Mouse (Mus musculus) lung, adult 18-20 months (tissue): ENCODE measurements around the gene A530084C06Rik.

ENCODE experiments used
- DNase-seq, 2 experiments: peaks; one replicate each; pipeline ENCODE4 v3.0.0; 2022; ENCODE audit warnings: mixed read lengths in 2 of 2

Gene A530084C06Rik

GRCm38 (mm10) chr13:31534726-31535125 is 24.4 kb downstream of the A530084C06Rik start:
- no peak for DNase-seq

DNA sequence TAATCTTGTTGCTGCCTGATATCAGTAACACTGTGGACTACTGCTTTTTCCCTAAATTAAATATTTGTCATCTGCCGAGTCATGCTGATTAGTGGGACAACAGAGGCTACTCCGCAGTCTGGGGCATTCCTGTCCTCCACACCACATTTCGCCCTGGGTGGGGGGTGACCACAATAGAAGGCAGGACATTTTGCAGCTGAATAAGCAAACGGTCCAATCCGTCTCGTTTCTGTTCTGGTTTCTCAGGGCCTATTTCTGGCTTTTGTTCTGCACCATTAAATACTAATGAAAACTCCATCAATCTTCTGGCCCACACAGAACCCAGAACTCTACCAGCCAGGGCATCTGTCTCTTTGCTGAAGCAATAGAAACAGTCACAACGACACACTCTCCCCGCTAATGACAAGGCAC is 27.5 kb downstream of the A530084C06Rik start:
- DNase-seq: no peak

DNA sequence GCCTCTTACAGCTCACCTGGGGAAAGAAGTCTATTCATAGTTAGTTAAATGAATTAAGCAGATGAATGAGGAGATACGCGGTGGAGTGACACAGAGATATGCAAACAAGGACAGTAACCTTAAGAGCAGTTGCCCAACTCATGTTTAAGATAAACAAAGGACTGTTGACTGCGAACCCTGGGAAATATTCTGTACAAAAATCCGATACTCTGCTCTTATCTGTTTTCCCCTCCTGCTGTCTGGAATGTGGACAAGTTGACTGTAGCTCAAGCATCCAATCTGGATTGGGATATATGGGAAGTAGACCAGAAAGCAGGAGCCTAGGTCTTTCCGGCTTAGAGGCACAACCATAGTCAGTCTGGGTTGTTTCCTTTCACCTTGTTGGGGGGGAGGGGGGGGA is 27.9 kb downstream of the A530084C06Rik start:
- no peak for DNase-seq

DNA sequence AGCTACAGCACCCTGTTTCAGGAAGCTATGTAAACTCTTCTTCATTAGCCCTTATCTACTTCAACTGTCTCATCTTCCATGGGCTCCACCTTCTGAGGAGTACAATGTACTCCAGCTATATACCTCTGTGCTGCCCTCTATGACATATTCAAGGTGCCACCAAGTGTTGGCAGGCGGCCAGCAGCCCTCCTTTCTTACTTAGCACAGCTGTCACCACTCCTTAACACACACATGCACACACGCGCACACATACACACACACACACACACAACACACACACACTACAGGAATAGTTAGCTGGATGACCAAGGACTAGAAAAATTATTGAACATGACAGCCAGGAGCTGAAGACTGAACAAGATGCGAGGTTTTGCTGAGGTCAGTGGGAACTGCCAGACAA is 34.2 kb downstream of the A530084C06Rik start:
- DNase-seq: no peak

- DNase-seq: peak; percentile 22 to 34
These were observed 40.2 kb downstream of the A530084C06Rik start for GRCm38 (mm10) chr13:31518971-31519370.

- DNase-seq: peak; percentile 82 to 87
These were observed 40.7 kb downstream of the A530084C06Rik start for GRCm38 (mm10) chr13:31518411-31518886.

DNA sequence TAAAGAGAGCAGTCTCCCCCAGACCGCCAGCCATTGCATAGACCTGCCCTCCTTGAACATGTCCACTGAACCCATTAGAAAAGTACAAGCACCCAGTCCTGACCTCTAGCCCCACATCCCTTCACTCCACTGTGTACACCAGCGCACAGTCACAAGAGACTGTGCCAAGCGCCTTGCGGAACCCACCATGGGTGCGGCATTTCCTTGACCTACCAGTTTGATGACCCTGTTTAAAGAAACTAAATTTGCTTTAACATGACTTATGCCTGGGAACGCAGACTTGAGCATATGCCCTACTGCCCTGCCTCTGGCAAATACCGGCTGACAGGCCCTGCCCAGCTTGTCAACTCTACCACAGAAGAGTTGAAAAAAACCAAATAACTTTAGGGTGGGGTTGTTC is 43.9 kb downstream of the A530084C06Rik start:
- DNase-seq: peak; percentile 38 to 52

- DNase-seq: peak; percentile 47 to 65
These were observed 52.5 kb downstream of the A530084C06Rik start for GRCm38 (mm10) chr13:31506494-31507167.
